Mouse (Mus musculus): ENCODE data around the gene Ptprs. TPM values are rescaled to one million over a fixed set of nuclear protein-coding genes. Genes with fewer than 3 reads are reported as not detected.
A peak's percentile ranks its signal among the peaks of the same experiment; 100 is the strongest.

Gene Ptprs
- total and polyA plus RNA-seq, 2 experiments from 2014 or later, result 15.7 to 136 TPM

DNA sequence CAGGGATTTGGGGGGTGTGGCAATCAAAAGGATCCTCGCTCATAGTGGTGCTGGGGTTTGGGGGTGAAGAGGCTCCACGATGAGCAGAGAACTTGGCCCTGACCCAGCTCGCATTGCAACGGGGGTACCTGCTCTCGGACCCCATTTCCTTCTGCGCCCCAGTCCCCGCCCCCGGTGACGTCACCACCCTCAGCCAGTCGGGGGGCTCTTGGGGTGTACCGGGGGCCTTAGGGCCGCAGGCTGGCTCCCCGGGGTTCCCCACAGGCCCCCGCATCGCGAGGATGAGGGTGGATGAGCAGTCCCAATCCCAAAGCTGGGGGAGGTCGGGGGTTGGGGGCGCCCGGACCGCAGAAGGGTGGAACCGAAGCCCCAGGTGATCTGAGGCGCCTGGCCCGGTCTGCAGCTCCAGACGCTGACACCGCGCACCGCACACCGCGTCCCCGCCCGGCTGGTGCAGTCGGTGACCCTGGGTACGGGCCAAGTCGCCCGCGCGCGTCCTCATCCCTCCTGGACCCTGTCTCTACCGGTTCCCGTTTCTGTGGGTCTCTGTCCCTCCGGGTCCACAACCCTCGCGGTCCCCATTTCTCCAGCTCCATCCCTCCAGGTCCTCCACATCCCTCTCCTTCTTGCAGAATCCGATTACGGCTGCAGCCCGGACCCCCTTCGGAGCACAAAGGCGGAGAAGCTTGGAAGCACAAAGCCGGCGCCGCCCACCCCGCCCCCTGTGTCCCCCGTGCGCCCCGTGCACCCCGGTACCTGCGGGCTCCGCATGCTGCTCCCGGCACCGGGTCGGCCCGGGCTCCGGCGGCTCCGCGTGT, 490 bp downstream of the Ptprs start:
- Histone ChIP-seq H3K36me3 (replicated peaks; ENCODE audit: control insufficient read depth, insufficient read depth, low read length) (no peaks in the 10 kb centered on the region), H3K4me2 (ENCODE audit: low read depth, low read length) (peak overlapping the region; percentile 97), H3K27me3 (ENCODE audit: control insufficient read depth, insufficient read depth, low read length) (peaks cover 43% of the 10 kb centered on the region), H3K4me1 (ENCODE audit: control insufficient read depth, insufficient read depth) (peaks cover 31% of the 10 kb centered on the region), H3K27ac (ENCODE audit: low read depth) (peak overlapping the region; percentile 18), H3K9me3 (replicated peaks; ENCODE audit: control insufficient read depth, low read length) (no peaks in the 10 kb centered on the region), H3K9ac (replicated peaks; ENCODE audit: low read depth, low read length) (peak overlapping the region; percentile 61), H3K4me3 (ENCODE audit: low read depth, low read length) (peak overlapping the region; percentile 64)
- WGBS, result under 1% methylated on average over 59 of the region's 66 CpGs
- TF ChIP-seq EP300 (IDR thresholded peaks at IDR 0.05; ENCODE audit: low read depth) (no peak), CTCF (IDR thresholded peaks at IDR 0.05; ENCODE audit: low read depth) (no peak)
- ATAC-seq (ENCODE audit: insufficient read depth, low read depth) (peak; percentile 22), DNase-seq (ENCODE audit: low spot score) (no peak)

DNA sequence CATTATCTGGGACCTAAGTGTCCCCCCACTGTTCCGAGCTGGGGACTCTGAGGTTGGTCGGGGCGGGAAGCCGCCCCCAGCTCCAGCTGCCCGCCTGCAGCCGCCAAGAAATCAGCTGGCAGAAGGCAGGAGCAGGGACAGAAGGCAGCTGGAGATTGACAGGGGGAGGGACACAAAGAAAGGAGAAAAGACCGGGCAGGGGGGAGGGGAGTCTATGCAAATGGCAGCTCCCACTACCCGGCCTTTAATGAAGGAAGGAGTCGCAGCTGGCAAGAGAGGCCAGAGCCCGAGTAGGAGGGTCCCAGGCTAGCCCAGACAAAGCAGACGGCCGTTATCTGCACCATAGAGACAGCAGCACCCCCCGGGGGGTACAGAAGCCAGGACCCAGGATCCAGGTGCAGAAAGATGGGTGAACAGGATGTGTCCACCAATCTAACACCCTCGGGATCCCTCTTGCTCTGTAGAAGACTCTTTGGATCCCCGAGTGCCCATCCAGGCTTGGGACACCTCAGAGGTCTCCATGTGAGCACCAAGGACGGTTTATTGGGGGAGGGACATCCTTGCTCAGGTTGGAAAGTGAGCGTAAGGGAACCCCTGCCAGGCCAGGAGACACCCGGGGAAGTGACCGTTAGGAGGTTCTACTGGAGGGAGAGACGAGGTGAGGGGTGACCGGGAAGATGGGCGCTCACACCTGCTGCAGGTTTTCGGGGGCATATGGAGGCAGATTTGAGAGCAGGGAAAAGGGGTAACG, 1.3 kb downstream of the Ptprs start:
- ATAC-seq (ENCODE audit: insufficient read depth, low read depth) (no peak), DNase-seq (ENCODE audit: low spot score) (no peak)
- peaks cover 37% of the 10 kb centered on the region for H3K4me1 ChIP-seq (ENCODE audit: control insufficient read depth, insufficient read depth)
- H3K4me3 ChIP-seq (ENCODE audit: low read depth, low read length), result peak overlapping the region; percentile 64
- H3K27ac ChIP-seq (ENCODE audit: low read depth), result no peak overlapping the region
- 2% methylated on average over 24 of the region's 24 CpGs for WGBS
- H3K36me3 ChIP-seq (replicated peaks; ENCODE audit: control insufficient read depth, insufficient read depth, low read length), result no peaks in the 10 kb centered on the region
- peaks cover 43% of the 10 kb centered on the region for H3K27me3 ChIP-seq (ENCODE audit: control insufficient read depth, insufficient read depth, low read length)
- peak overlapping the region; percentile 61 for H3K9ac ChIP-seq (replicated peaks; ENCODE audit: low read depth, low read length)
- TF ChIP-seq EP300 (IDR thresholded peaks at IDR 0.05; ENCODE audit: low read depth), result no peak
- H3K4me2 ChIP-seq (ENCODE audit: low read depth, low read length), result peak overlapping the region; percentile 97
- no peaks in the 10 kb centered on the region for H3K9me3 ChIP-seq (replicated peaks; ENCODE audit: control insufficient read depth, low read length)

DNA sequence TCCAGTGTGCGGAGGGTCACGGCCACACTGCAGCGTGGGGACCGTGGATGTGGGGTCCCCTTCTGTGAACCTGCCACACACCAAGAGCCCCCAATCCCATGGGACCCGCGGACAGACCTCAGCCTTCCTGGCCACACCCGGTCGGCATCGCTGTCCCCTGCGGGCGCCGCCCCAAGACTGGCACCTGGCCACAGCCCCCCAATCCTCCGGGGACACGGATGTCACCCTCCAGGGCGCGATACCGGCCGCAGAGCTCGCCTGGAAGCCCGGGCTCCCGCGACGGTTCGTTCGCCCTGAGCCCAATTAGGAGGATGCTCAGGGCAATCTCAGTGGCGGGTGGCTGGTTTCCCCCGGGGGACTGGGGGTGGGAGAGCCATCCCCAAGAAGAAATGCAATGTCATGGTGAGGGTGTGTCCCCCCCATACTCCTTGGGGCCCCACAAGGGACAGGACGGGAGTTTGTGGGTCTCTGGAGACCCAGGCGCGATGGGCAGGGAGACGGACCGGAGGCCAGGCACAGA, 1.9 kb downstream of the Ptprs start:
- H3K4me2 ChIP-seq (ENCODE audit: low read depth, low read length), result peak overlapping the region; percentile 97
- TF ChIP-seq CTCF (IDR thresholded peaks at IDR 0.05; ENCODE audit: low read depth) (no peak), EP300 (IDR thresholded peaks at IDR 0.05; ENCODE audit: low read depth) (no peak)
- ATAC-seq (ENCODE audit: insufficient read depth, low read depth), result no peak
- H3K36me3 ChIP-seq (replicated peaks; ENCODE audit: control insufficient read depth, insufficient read depth, low read length), result no peaks in the 10 kb centered on the region
- peaks cover 43% of the 10 kb centered on the region for H3K4me1 ChIP-seq (ENCODE audit: control insufficient read depth, insufficient read depth)
- H3K27ac ChIP-seq (ENCODE audit: low read depth), result no peak overlapping the region
- no peak for DNase-seq (ENCODE audit: low spot score)
- peak overlapping the region; percentile 38; the same call in 1 of the 2 replicates for H3K9ac ChIP-seq (replicated peaks; ENCODE audit: low read depth, low read length)
- H3K27me3 ChIP-seq (ENCODE audit: control insufficient read depth, insufficient read depth, low read length), result peaks cover 43% of the 10 kb centered on the region
- no peaks in the 10 kb centered on the region for H3K9me3 ChIP-seq (replicated peaks; ENCODE audit: control insufficient read depth, low read length)
- 3% methylated on average over 32 of the region's 32 CpGs for WGBS
- peak overlapping the region; percentile 64 for H3K4me3 ChIP-seq (ENCODE audit: low read depth, low read length)

GRCm38 (mm10) chr17:56473611-56473905, 2.7 kb downstream of the Ptprs start:
- no peak for ATAC-seq (ENCODE audit: insufficient read depth, low read depth)
- Histone ChIP-seq H3K9me3 (replicated peaks; ENCODE audit: control insufficient read depth, low read length) (no peaks in the 10 kb centered on the region), H3K36me3 (replicated peaks; ENCODE audit: control insufficient read depth, insufficient read depth, low read length) (no peaks in the 10 kb centered on the region), H3K4me3 (ENCODE audit: low read depth, low read length) (peak overlapping the region; percentile 64), H3K4me1 (ENCODE audit: control insufficient read depth, insufficient read depth) (peaks cover 44% of the 10 kb centered on the region), H3K4me2 (ENCODE audit: low read depth, low read length) (peak overlapping the region; percentile 97), H3K27ac (ENCODE audit: low read depth) (no peak overlapping the region), H3K9ac (replicated peaks; ENCODE audit: low read depth, low read length) (0 out of 2 replicates have a peak overlapping the region, but pooled peaks have one; percentile 38), H3K27me3 (ENCODE audit: control insufficient read depth, insufficient read depth, low read length) (peaks cover 43% of the 10 kb centered on the region)
- no peak for DNase-seq (ENCODE audit: low spot score)
- WGBS, result 6% methylated on average over 11 of the region's 11 CpGs
- TF ChIP-seq CTCF (IDR thresholded peaks at IDR 0.05; ENCODE audit: low read depth) (no peak), EP300 (IDR thresholded peaks at IDR 0.05; ENCODE audit: low read depth) (no peak)

GRCm38 (mm10) chr17:56472733-56473610, 3.3 kb downstream of the Ptprs start:
- peaks cover 38% of the 10 kb centered on the region for H3K27me3 ChIP-seq (ENCODE audit: control insufficient read depth, insufficient read depth, low read length)

More at GRCm38 (mm10) chr17:56472733-56473610, 3.3 kb downstream of the Ptprs start:
- DNase-seq (ENCODE audit: low spot score) (peak; percentile 52), ATAC-seq (ENCODE audit: insufficient read depth, low read depth) (peak; percentile 3; the same call in 1 of the 2 replicates)
- 3% methylated on average over 48 of the region's 50 CpGs for WGBS
- H3K9me3 ChIP-seq (replicated peaks; ENCODE audit: control insufficient read depth, low read length), result no peaks in the 10 kb centered on the region
- peaks cover 44% of the 10 kb centered on the region for H3K4me1 ChIP-seq (ENCODE audit: control insufficient read depth, insufficient read depth)
- H3K9ac ChIP-seq (replicated peaks; ENCODE audit: low read depth, low read length), result no peak overlapping the region
- H3K4me2 ChIP-seq (ENCODE audit: low read depth, low read length), result peak overlapping the region; percentile 97
- no peaks in the 10 kb centered on the region for H3K36me3 ChIP-seq (replicated peaks; ENCODE audit: control insufficient read depth, insufficient read depth, low read length)
- H3K4me3 ChIP-seq (ENCODE audit: low read depth, low read length), result peak overlapping the region; percentile 64
- no peak overlapping the region for H3K27ac ChIP-seq (ENCODE audit: low read depth)
- TF ChIP-seq EP300 (IDR thresholded peaks at IDR 0.05; ENCODE audit: low read depth) (no peak), CTCF (IDR thresholded peaks at IDR 0.05; ENCODE audit: low read depth) (peak; percentile 36; the same call in 1 of the 2 replicates)

Measured in heart, postnatal 0 days (tissue).